Mouse (Mus musculus) heart, embryonic 10.5 days (tissue): Measurements from ENCODE around the gene N4bp2l2. TPM values are rescaled to one million over a fixed set of nuclear protein-coding genes. Genes with fewer than 3 reads are reported as not detected.

Experiments
- DNase-seq: peaks from one replicate; pipeline ENCODE4 v3.0.0-alpha.2; 2017; ENCODE audit warnings: low spot score
- H3K27ac ChIP-seq: fragments of 300-500 bp; sonication (generic); 2 replicates; pipeline ENCODE4 v1.5.1; 2016; ENCODE audit warnings: mild to moderate bottlenecking
- H3K27me3 ChIP-seq: fragments of 300-500 bp; sonication (generic); 2 replicates; pipeline ENCODE4 v1.6.1; 2016; ENCODE audit warnings: mild to moderate bottlenecking; ENCODE audit not compliant: poor library complexity, insufficient read depth, severe bottlenecking
- H3K36me3 ChIP-seq: fragments of 300-500 bp; sonication (generic); 2 replicates; pipeline ENCODE4 v1.6.1; 2016; ENCODE audit warnings: mild to moderate bottlenecking, moderate library complexity
- H3K4me1 ChIP-seq: fragments of 300-500 bp; sonication (generic); 2 replicates; pipeline ENCODE4 v1.6.1; 2016; ENCODE audit warnings: mild to moderate bottlenecking
- H3K4me3 ChIP-seq: fragments of 300-500 bp; sonication (generic); 2 replicates; pipeline ENCODE4 v1.5.1; 2016; ENCODE audit warnings: mild to moderate bottlenecking, moderate library complexity
- H3K9me3 ChIP-seq: fragments of 300-500 bp; sonication (generic); 2 replicates; pipeline ENCODE4 v1.6.1; 2016; ENCODE audit warnings: mild to moderate bottlenecking, moderate library complexity
- WGBS: fragments of 180-500 bp; shearing (Covaris S2); methylation state at CpG from one replicate; pipeline ENCODE4 v1.1.7; 2016; 5-methylcytosine and 5-hydroxymethylcytosine counted together
- polyA plus RNA-seq: library from polyadenylated mRNA; unstranded; fragments of >200 nt; fragmentation: Nextera tagmentation; extraction: Ambion mirVana; gene quantifications from 2 replicates; pipeline ENCODE4 v1.2.1, GENCODE M21; 2016

N4bp2l2 gene
- polyA plus RNA-seq, 1 experiment from 2014 or later: 37.5 TPM

- Histone ChIP-seq H3K36me3 (0 out of 2 replicates have a peak, but pooled peaks cover 4% of the 10 kb centered on the region), H3K27ac (no peak overlapping the region), H3K27me3 (no peaks in the 10 kb centered on the region), H3K4me3 (no peak overlapping the region), H3K4me1 (no peaks in the 10 kb centered on the region), H3K9me3 (no peaks in the 10 kb centered on the region)
- WGBS: 51% methylated on average over 1 of the region's 1 CpGs
- no peak for DNase-seq
Measured at GRCm38 (mm10) chr5:150622792-150623191, 43.2 kb downstream of the N4bp2l2 start.

DNA sequence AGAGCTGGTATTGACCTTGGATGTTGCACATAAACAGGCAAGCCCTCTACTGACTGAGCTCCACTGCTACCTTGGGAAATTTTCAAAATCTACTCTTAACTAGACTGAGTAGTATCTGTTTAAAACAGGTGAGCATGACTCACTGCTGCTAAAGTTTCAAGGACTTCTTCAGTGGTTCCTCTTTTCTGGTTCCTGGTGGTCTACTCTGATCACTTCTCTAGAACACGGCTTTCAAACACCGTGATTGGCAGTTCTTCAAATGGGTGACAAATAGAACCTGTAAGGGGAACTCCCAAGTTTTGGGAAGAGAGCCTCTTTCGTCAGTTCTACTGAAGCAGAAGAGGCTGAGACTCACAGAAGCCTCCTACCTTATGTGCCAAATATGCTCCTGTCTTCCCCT, 44.4 kb downstream of the N4bp2l2 start:
- H3K4me1 ChIP-seq: no peaks in the 10 kb centered on the region
- 0 out of 2 replicates have a peak, but pooled peaks cover 3% of the 10 kb centered on the region for H3K36me3 ChIP-seq
- no peak overlapping the region for H3K27ac ChIP-seq
- DNase-seq: no peak
- no peaks in the 10 kb centered on the region for H3K27me3 ChIP-seq
- WGBS: 92% methylated on average over 3 of the region's 3 CpGs
- no peak overlapping the region for H3K4me3 ChIP-seq
- no peaks in the 10 kb centered on the region for H3K9me3 ChIP-seq

GRCm38 (mm10) chr5:150620588-150621135, 45.3 kb downstream of the N4bp2l2 start:
- Histone ChIP-seq H3K4me3 (no peak overlapping the region), H3K9me3 (no peaks in the 10 kb centered on the region), H3K4me1 (no peaks in the 10 kb centered on the region), H3K27ac (no peak overlapping the region), H3K27me3 (no peaks in the 10 kb centered on the region), H3K36me3 (0 out of 2 replicates have a peak, but pooled peaks cover 3% of the 10 kb centered on the region)
- 83% methylated on average over 7 of the region's 7 CpGs for WGBS
- no peak for DNase-seq

DNA sequence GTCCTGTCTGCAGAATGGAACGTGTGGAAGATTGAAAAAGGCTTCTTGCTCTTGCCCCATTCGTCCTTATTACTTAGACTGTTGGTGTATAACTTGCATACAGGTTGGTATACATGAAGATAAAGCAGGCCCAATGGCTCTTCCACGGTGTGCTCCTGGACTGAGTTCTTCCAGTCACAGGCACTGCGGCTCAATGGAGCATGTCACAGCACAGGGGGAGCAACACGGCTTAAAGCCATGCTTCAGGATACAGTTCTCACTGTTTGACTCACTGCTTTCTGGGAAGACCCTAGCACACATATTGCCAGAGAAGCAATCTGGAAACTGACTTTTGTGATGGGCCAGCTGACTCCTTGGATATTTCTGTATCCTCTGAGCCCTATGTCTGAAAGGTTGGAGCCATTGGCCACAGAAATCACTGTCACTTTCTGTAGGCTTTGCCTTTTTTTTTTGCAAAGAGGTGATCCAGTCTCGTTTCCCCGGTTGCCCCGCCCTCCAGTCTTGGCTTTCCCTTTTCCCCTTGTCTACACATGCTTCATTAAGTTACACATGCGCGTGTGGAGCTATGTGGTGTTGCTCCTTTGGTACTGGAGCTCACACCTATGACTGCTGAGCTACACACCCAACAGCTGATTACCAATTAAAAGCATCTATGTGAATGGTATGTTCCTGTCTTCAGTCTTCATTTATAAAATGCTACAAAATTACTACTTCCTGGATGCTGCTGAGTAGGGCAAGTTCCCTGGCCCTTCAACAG, 47.2 kb downstream of the N4bp2l2 start:
- Histone ChIP-seq H3K4me1 (no peaks in the 10 kb centered on the region), H3K27ac (no peak overlapping the region), H3K36me3 (no peaks in the 10 kb centered on the region), H3K4me3 (no peak overlapping the region), H3K9me3 (no peaks in the 10 kb centered on the region), H3K27me3 (no peaks in the 10 kb centered on the region)
- no peak for DNase-seq
- WGBS: 89% methylated on average over 10 of the region's 10 CpGs

DNA sequence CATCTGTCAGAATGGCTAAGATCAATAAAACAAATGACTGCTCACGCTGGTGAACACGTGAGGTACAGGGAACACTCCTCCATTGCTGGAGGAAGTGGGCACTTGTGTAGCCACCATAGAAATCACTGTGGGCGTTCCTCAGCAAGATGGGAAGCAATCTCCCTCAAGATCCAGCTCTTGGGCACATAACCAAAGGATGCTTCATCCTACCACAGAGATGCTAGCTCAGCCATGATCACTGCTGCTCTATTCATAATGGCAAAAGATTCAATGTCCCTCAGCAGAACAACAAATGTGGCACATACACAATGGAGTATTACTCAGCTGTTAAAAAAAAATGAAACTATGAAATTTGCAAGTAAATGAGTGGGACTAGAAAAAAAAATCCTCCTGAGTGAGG, 49.3 kb downstream of the N4bp2l2 start:
- no peaks in the 10 kb centered on the region for H3K9me3 ChIP-seq
- peaks cover 1% of the 10 kb centered on the region; the same call in 1 of the 2 replicates for H3K4me1 ChIP-seq
- no peak for DNase-seq
- no peak overlapping the region for H3K27ac ChIP-seq
- H3K36me3 ChIP-seq: no peaks in the 10 kb centered on the region
- WGBS: 85% methylated on average over 3 of the region's 3 CpGs
- no peak overlapping the region for H3K4me3 ChIP-seq
- no peaks in the 10 kb centered on the region for H3K27me3 ChIP-seq

GRCm38 (mm10) chr5:150616216-150616615, 49.8 kb downstream of the N4bp2l2 start:
- DNase-seq: no peak
- Histone ChIP-seq H3K27me3 (no peaks in the 10 kb centered on the region), H3K9me3 (no peaks in the 10 kb centered on the region), H3K4me3 (no peak overlapping the region), H3K27ac (no peak overlapping the region), H3K36me3 (0 out of 2 replicates have a peak, but pooled peaks cover 1% of the 10 kb centered on the region), H3K4me1 (peaks cover 5% of the 10 kb centered on the region; the same call in 1 of the 2 replicates)
- 95% methylated on average over 2 of the region's 2 CpGs for WGBS

DNA sequence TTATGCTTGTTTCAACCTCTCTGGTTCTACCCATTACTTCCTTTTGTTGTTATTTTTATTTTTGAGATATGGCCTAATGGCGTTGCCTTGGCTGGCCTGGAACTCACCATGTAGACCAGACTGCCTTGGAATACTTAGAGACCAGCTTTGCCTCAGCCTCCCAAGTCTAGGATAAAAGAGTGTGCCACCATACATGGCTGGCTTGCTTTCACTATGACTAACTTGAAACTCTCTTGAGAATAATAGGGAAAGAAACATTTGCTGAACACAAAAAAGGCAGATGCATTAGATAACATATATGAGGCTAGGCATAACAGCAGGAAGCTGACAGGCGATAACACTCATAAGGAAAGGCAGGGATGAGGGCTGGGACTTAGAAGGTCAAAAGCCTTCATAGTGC, 51.9 kb downstream of the N4bp2l2 start:
- Histone ChIP-seq H3K36me3 (peaks cover 6% of the 10 kb centered on the region; the same call in 1 of the 2 replicates), H3K4me1 (peaks cover 5% of the 10 kb centered on the region; the same call in 1 of the 2 replicates), H3K27ac (no peak overlapping the region), H3K4me3 (no peak overlapping the region), H3K27me3 (no peaks in the 10 kb centered on the region), H3K9me3 (no peaks in the 10 kb centered on the region)
- no peak for DNase-seq
- WGBS: 73% methylated on average over 2 of the region's 2 CpGs

- Histone ChIP-seq H3K27me3 (no peaks in the 10 kb centered on the region), H3K9me3 (no peaks in the 10 kb centered on the region), H3K4me1 (peaks cover 5% of the 10 kb centered on the region; the same call in 1 of the 2 replicates), H3K4me3 (no peak overlapping the region), H3K27ac (no peak overlapping the region), H3K36me3 (peaks cover 22% of the 10 kb centered on the region)
- WGBS: 56% methylated on average over 12 of the region's 12 CpGs
- DNase-seq: no peak
Measured at GRCm38 (mm10) chr5:150611697-150612096, 54.3 kb downstream of the N4bp2l2 start.

GRCm38 (mm10) chr5:150611136-150611535, 54.8 kb downstream of the N4bp2l2 start:
- Histone ChIP-seq H3K4me1 (peaks cover 5% of the 10 kb centered on the region; the same call in 1 of the 2 replicates), H3K9me3 (no peaks in the 10 kb centered on the region), H3K4me3 (no peak overlapping the region), H3K27ac (no peak overlapping the region), H3K27me3 (no peaks in the 10 kb centered on the region), H3K36me3 (peaks cover 27% of the 10 kb centered on the region)
- 90% methylated on average over 1 of the region's 1 CpGs for WGBS
- no peak for DNase-seq

- 90% methylated on average over 8 of the region's 8 CpGs for WGBS
- peaks cover 5% of the 10 kb centered on the region; the same call in 1 of the 2 replicates for H3K4me1 ChIP-seq
- peak; percentile 67 for DNase-seq
- H3K9me3 ChIP-seq: no peaks in the 10 kb centered on the region
- no peaks in the 10 kb centered on the region for H3K27me3 ChIP-seq
- no peak overlapping the region for H3K4me3 ChIP-seq
- no peak overlapping the region for H3K27ac ChIP-seq
- peaks cover 32% of the 10 kb centered on the region for H3K36me3 ChIP-seq
Measured at GRCm38 (mm10) chr5:150607631-150608030, 58.4 kb downstream of the N4bp2l2 start.

- DNase-seq: peak; percentile 77
- WGBS: 95% methylated on average over 6 of the region's 6 CpGs
- H3K27me3 ChIP-seq: no peaks in the 10 kb centered on the region
- peaks cover 32% of the 10 kb centered on the region for H3K36me3 ChIP-seq
- H3K27ac ChIP-seq: no peak overlapping the region
- no peaks in the 10 kb centered on the region for H3K4me1 ChIP-seq
- no peaks in the 10 kb centered on the region for H3K9me3 ChIP-seq
- H3K4me3 ChIP-seq: no peak overlapping the region
Measured at GRCm38 (mm10) chr5:150606131-150606530, 59.9 kb downstream of the N4bp2l2 start.

DNA sequence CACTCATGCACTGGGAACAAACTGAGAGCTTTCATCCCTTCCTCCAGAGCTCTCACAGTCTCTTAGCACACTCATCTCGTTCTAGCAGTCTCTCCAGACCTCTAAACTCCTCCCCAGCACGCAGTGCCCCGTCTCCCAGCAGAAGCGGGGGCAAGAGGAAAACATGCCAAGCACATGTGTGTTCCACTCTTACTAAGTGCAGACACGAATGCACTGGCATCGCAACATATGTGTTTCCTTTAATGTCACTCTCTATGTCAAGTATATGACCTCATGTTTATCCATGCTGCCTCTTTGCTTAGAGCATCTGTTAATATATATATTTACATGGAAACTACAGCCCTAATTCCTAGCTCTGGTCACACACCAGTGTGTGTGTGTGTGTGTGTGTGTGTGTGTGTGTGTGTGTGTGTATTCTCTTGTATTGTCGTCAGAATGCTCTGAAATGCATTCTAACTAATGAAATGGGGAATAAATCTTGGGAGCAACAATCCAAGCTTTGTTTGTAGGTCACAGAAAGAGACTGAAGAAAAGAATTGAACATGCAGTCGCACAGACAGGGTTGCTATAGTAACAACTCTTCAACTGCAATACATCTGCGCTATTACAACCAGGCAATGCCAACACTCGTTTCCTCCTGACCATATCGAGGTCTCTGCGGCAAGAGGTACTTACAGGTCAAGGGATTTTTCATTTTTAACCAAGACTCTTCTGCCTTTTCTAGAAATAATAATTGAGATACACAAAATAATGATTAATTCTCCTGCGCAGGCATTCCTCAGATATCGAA, 64.3 kb downstream of the N4bp2l2 start:
- peaks cover 19% of the 10 kb centered on the region; the same call in 1 of the 2 replicates for H3K4me1 ChIP-seq
- DNase-seq: no peak
- 89% methylated on average over 14 of the region's 14 CpGs for WGBS

More for the DNA sequence above, 64.3 kb downstream of the N4bp2l2 start:
- Histone ChIP-seq H3K27me3 (peaks cover 7% of the 10 kb centered on the region; the same call in 1 of the 2 replicates), H3K9me3 (no peaks in the 10 kb centered on the region), H3K27ac (no peak overlapping the region), H3K36me3 (peaks cover 12% of the 10 kb centered on the region; the same call in 1 of the 2 replicates), H3K4me3 (no peak overlapping the region)
